Mouse (Mus musculus): ENCODE measurements around the gene Cacna2d2. TPM values are rescaled to one million over a fixed set of nuclear protein-coding genes. Genes with fewer than 3 reads are reported as not detected.

Gene Cacna2d2
- total and polyA plus RNA-seq, 2 experiments = not detected

GRCm38 (mm10) chr9:107542352-107542686, 142.9 kb downstream of the Cacna2d2 start:
- peak overlapping the region; percentile 20; the same call in 1 of the 2 replicates for H3K27ac ChIP-seq (replicated peaks; ENCODE audit: insufficient read depth, low read depth, low read length)
- peaks cover 7% of the 10 kb centered on the region for H3K4me1 ChIP-seq (ENCODE audit: control insufficient read depth, insufficient read depth, low read length)
- no peak for DNase-seq (ENCODE audit: extremely low read depth, low read depth, low spot score)
- peak overlapping the region; percentile 63 for H3K9ac ChIP-seq (ENCODE audit: low read depth, low read length)
- peaks cover 3% of the 10 kb centered on the region; the same call in 1 of the 2 replicates for H3K79me2 ChIP-seq (ENCODE audit: control insufficient read depth, insufficient read depth, low read length)
- H3K4me3 ChIP-seq (ENCODE audit: insufficient read depth, low read depth, low read length) = peak overlapping the region; percentile 74
- 1% methylated on average over 11 of the region's 11 CpGs for WGBS
- no peaks in the 10 kb centered on the region; the same call in 1 of the 2 replicates for H3K36me3 ChIP-seq (ENCODE audit: control insufficient read depth, insufficient read depth, low read length)
- no peak for TF ChIP-seq CTCF (IDR thresholded peaks at IDR 0.05; ENCODE audit: low read depth, low read length)
- no peaks in the 10 kb centered on the region for H3K27me3 ChIP-seq (ENCODE audit: control insufficient read depth, insufficient read depth, low read length)

GRCm38 (mm10) chr9:107542721-107543120, 143.3 kb downstream of the Cacna2d2 start:
- WGBS = 44% methylated on average over 8 of the region's 8 CpGs
- Histone ChIP-seq H3K4me1 (ENCODE audit: control insufficient read depth, insufficient read depth, low read length) (peaks cover 7% of the 10 kb centered on the region; the same call in 1 of the 2 replicates), H3K9ac (ENCODE audit: low read depth, low read length) (no peak overlapping the region; the same call in 1 of the 2 replicates), H3K27ac (replicated peaks; ENCODE audit: insufficient read depth, low read depth, low read length) (no peak overlapping the region), H3K4me3 (ENCODE audit: insufficient read depth, low read depth, low read length) (no peak overlapping the region), H3K27me3 (ENCODE audit: control insufficient read depth, insufficient read depth, low read length) (no peaks in the 10 kb centered on the region), H3K79me2 (ENCODE audit: control insufficient read depth, insufficient read depth, low read length) (no peaks in the 10 kb centered on the region), H3K36me3 (ENCODE audit: control insufficient read depth, insufficient read depth, low read length) (no peaks in the 10 kb centered on the region; the same call in 1 of the 2 replicates)
- DNase-seq (ENCODE audit: extremely low read depth, low read depth, low spot score) = no peak
- no peak for TF ChIP-seq CTCF (IDR thresholded peaks at IDR 0.05; ENCODE audit: low read depth, low read length)
- no peak for TF ChIP-seq POLR2A (IDR thresholded peaks at IDR 0.05; ENCODE audit: extremely low read depth, insufficient read depth, low read length)

- Histone ChIP-seq H3K36me3 (ENCODE audit: control insufficient read depth, insufficient read depth, low read length) (no peaks in the 10 kb centered on the region; the same call in 1 of the 2 replicates), H3K9ac (ENCODE audit: low read depth, low read length) (no peak overlapping the region), H3K4me1 (ENCODE audit: control insufficient read depth, insufficient read depth, low read length) (peaks cover 7% of the 10 kb centered on the region; the same call in 1 of the 2 replicates), H3K27me3 (ENCODE audit: control insufficient read depth, insufficient read depth, low read length) (no peaks in the 10 kb centered on the region), H3K4me3 (ENCODE audit: insufficient read depth, low read depth, low read length) (no peak overlapping the region), H3K27ac (replicated peaks; ENCODE audit: insufficient read depth, low read depth, low read length) (no peak overlapping the region), H3K79me2 (ENCODE audit: control insufficient read depth, insufficient read depth, low read length) (no peaks in the 10 kb centered on the region)
- whole genome bisulfite sequencing = 91% methylated on average over 11 of the region's 11 CpGs
- DNase-seq (ENCODE audit: extremely low read depth, low read depth, low spot score) = no peak
- no peak for TF ChIP-seq CTCF (IDR thresholded peaks at IDR 0.05; ENCODE audit: low read depth, low read length)
- TF ChIP-seq POLR2A (IDR thresholded peaks at IDR 0.05; ENCODE audit: extremely low read depth, insufficient read depth, low read length) = no peak
Measured at GRCm38 (mm10) chr9:107543299-107543698, 143.9 kb downstream of the Cacna2d2 start.

GRCm38 (mm10) chr9:107544196-107544700, 144.8 kb downstream of the Cacna2d2 start:
- WGBS = 95% methylated on average over 17 of the region's 17 CpGs

GRCm38 (mm10) chr9:107544729-107545128, 145.3 kb downstream of the Cacna2d2 start:
- Histone ChIP-seq H3K79me2 (ENCODE audit: control insufficient read depth, insufficient read depth, low read length) (no peaks in the 10 kb centered on the region), H3K27ac (replicated peaks; ENCODE audit: insufficient read depth, low read depth, low read length) (no peak overlapping the region), H3K4me1 (ENCODE audit: control insufficient read depth, insufficient read depth, low read length) (peaks cover 7% of the 10 kb centered on the region; the same call in 1 of the 2 replicates), H3K4me3 (ENCODE audit: insufficient read depth, low read depth, low read length) (no peak overlapping the region), H3K27me3 (ENCODE audit: control insufficient read depth, insufficient read depth, low read length) (no peaks in the 10 kb centered on the region), H3K9ac (ENCODE audit: low read depth, low read length) (no peak overlapping the region), H3K36me3 (ENCODE audit: control insufficient read depth, insufficient read depth, low read length) (no peaks in the 10 kb centered on the region)
- WGBS = 82% methylated on average over 12 of the region's 12 CpGs
- TF ChIP-seq CTCF (IDR thresholded peaks at IDR 0.05; ENCODE audit: low read depth, low read length) = no peak
- no peak for TF ChIP-seq POLR2A (IDR thresholded peaks at IDR 0.05; ENCODE audit: extremely low read depth, insufficient read depth, low read length)
- DNase-seq (ENCODE audit: extremely low read depth, low read depth, low spot score) = peak; percentile 48

More at GRCm38 (mm10) chr9:107544196-107544700, 144.8 kb downstream of the Cacna2d2 start:
- H3K27me3 ChIP-seq (ENCODE audit: control insufficient read depth, insufficient read depth, low read length) = no peaks in the 10 kb centered on the region
- no peak for DNase-seq (ENCODE audit: extremely low read depth, low read depth, low spot score)
- H3K4me1 ChIP-seq (ENCODE audit: control insufficient read depth, insufficient read depth, low read length) = peaks cover 7% of the 10 kb centered on the region; the same call in 1 of the 2 replicates
- H3K4me3 ChIP-seq (ENCODE audit: insufficient read depth, low read depth, low read length) = no peak overlapping the region
- H3K79me2 ChIP-seq (ENCODE audit: control insufficient read depth, insufficient read depth, low read length) = no peaks in the 10 kb centered on the region
- TF ChIP-seq CTCF (IDR thresholded peaks at IDR 0.05; ENCODE audit: low read depth, low read length) = no peak
- no peak for TF ChIP-seq POLR2A (IDR thresholded peaks at IDR 0.05; ENCODE audit: extremely low read depth, insufficient read depth, low read length)
- H3K9ac ChIP-seq (ENCODE audit: low read depth, low read length) = no peak overlapping the region
- H3K36me3 ChIP-seq (ENCODE audit: control insufficient read depth, insufficient read depth, low read length) = no peaks in the 10 kb centered on the region
- H3K27ac ChIP-seq (replicated peaks; ENCODE audit: insufficient read depth, low read depth, low read length) = no peak overlapping the region

- Histone ChIP-seq H3K36me3 (ENCODE audit: control insufficient read depth, insufficient read depth, low read length) (no peaks in the 10 kb centered on the region), H3K27me3 (ENCODE audit: control insufficient read depth, insufficient read depth, low read length) (no peaks in the 10 kb centered on the region), H3K4me1 (ENCODE audit: control insufficient read depth, insufficient read depth, low read length) (peaks cover 7% of the 10 kb centered on the region; the same call in 1 of the 2 replicates), H3K79me2 (ENCODE audit: control insufficient read depth, insufficient read depth, low read length) (no peaks in the 10 kb centered on the region), H3K9ac (ENCODE audit: low read depth, low read length) (no peak overlapping the region), H3K27ac (replicated peaks; ENCODE audit: insufficient read depth, low read depth, low read length) (no peak overlapping the region), H3K4me3 (ENCODE audit: insufficient read depth, low read depth, low read length) (no peak overlapping the region)
- TF ChIP-seq CTCF (IDR thresholded peaks at IDR 0.05; ENCODE audit: low read depth, low read length) = no peak
- TF ChIP-seq POLR2A (IDR thresholded peaks at IDR 0.05; ENCODE audit: extremely low read depth, insufficient read depth, low read length) = no peak
- DNase-seq (ENCODE audit: extremely low read depth, low read depth, low spot score) = no peak
- 89% methylated on average over 10 of the region's 10 CpGs for WGBS
Measured at GRCm38 (mm10) chr9:107545199-107545598, 145.8 kb downstream of the Cacna2d2 start.
